Mouse (Mus musculus) heart, embryonic 12.5 days (tissue): Measurements from ENCODE around the gene Cfap54. TPM values are rescaled to one million over a fixed set of nuclear protein-coding genes. Genes with fewer than 3 reads are reported as not detected.

ENCODE experiments used
- ATAC-seq: fragments of 200-750 bp; cut with Nextera tagmentation; 2 replicates; pipeline ENCODE4 v1.8.0; 2017; ENCODE audit warnings: moderate TSS enrichment, moderate library complexity; ENCODE audit not compliant: insufficient number of reproducible peaks, low FRiP score
- H3K27ac ChIP-seq: fragments of 300-500 bp; sonication (generic); 2 replicates; pipeline ENCODE4 v1.5.1; 2016; ENCODE audit warnings: mild to moderate bottlenecking, moderate library complexity; ENCODE audit not compliant: poor library complexity, severe bottlenecking
- H3K27me3 ChIP-seq: fragments of 300-500 bp; sonication (generic); replicated peaks from 2 replicates; pipeline ENCODE4 v1.6.1; 2016; ENCODE audit warnings: mild to moderate bottlenecking, moderate library complexity
- H3K36me3 ChIP-seq: fragments of 300-500 bp; sonication (generic); 2 replicates; pipeline ENCODE4 v1.6.1; 2016; ENCODE audit warnings: mild to moderate bottlenecking, moderate library complexity
- H3K4me1 ChIP-seq: fragments of 300-500 bp; sonication (generic); replicated peaks from 2 replicates; pipeline ENCODE4 v1.6.1; 2016; ENCODE audit warnings: mild to moderate bottlenecking
- H3K4me2 ChIP-seq: fragments of 300-500 bp; sonication (generic); 2 replicates; pipeline ENCODE4 v1.6.1; 2016; ENCODE audit warnings: mild to moderate bottlenecking, moderate library complexity
- H3K4me3 ChIP-seq: fragments of 300-500 bp; sonication (generic); 2 replicates; pipeline ENCODE4 v1.5.1; 2016; ENCODE audit warnings: mild to moderate bottlenecking
- H3K9ac ChIP-seq: fragments of 300-500 bp; sonication (generic); 2 replicates; pipeline ENCODE4 v1.6.1; 2016; ENCODE audit warnings: mild to moderate bottlenecking, moderate library complexity
- H3K9me3 ChIP-seq: fragments of 300-500 bp; sonication (generic); replicated peaks from 2 replicates; pipeline ENCODE4 v1.6.1; 2016; ENCODE audit warnings: mild to moderate bottlenecking, moderate library complexity
- WGBS: fragments of 180-500 bp; shearing (Covaris S2); methylation state at CpG from one replicate; pipeline ENCODE4 v1.1.7; 2016; 5-methylcytosine and 5-hydroxymethylcytosine counted together
- polyA plus RNA-seq: library from polyadenylated mRNA; unstranded; fragments of >200 nt; fragmentation: Nextera tagmentation; extraction: Ambion mirVana; gene quantifications from 2 replicates; pipeline ENCODE4 v1.2.1, GENCODE M21; 2016

Cfap54 gene
- polyA plus RNA-seq, 1 experiment from 2014 or later = 0.55 TPM

DNA sequence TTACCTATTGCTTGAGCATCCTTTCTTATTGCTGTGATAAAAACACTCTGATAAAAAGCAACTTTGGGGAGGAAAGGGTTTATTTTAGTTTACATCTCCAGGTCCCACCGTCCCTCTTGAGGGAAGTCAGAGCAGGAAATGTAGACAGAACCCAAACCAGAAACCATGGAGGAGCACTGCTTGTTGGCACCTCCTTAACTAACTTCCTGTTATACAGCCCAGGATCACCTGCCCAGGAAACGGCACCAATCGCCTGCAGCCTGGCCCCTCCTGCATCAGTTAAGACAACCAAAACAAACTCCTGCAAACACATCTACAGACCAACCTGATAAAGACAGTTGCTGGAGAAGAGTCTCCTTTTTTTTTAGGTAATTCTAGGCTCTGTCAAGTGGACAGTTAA is 74.4 kb downstream of the Cfap54 start:
- WGBS = 44% methylated on average over 3 of the region's 3 CpGs
- Histone ChIP-seq H3K4me1 (0 out of 2 replicates have a peak, but pooled peaks cover 4% of the 10 kb centered on the region), H3K9ac (no peak overlapping the region), H3K4me2 (no peak overlapping the region), H3K27me3 (no peaks in the 10 kb centered on the region), H3K4me3 (no peak overlapping the region), H3K27ac (no peak overlapping the region), H3K36me3 (no peaks in the 10 kb centered on the region), H3K9me3 (no peaks in the 10 kb centered on the region)
- ATAC-seq = no peak

DNA sequence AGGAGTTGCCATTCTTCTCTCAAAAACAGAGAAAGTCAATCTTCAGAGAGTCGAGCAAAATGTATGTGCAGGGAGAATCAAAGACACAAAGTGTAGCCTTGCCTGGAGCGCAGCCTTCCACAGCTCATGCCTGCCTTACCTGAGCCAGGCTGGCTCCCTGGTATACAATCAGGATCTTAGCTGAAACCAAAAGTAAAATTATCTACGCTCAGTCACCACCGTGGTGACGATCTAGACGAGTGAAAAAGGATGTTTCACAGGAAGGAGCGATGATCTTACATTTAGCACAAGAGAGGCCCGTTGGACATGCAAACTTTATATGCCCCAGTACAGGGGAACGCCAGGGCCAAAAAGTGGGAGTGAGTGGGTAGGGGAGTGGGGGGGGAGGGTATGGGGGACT is 75.0 kb downstream of the Cfap54 start:
- H3K9me3 ChIP-seq = no peaks in the 10 kb centered on the region
- H3K4me1 ChIP-seq = 0 out of 2 replicates have a peak, but pooled peaks cover 4% of the 10 kb centered on the region
- no peak overlapping the region for H3K9ac ChIP-seq
- no peaks in the 10 kb centered on the region for H3K27me3 ChIP-seq
- 77% methylated on average over 9 of the region's 9 CpGs for WGBS
- no peaks in the 10 kb centered on the region for H3K36me3 ChIP-seq
- H3K4me3 ChIP-seq = no peak overlapping the region
- ATAC-seq = no peak
- no peak overlapping the region for H3K27ac ChIP-seq
- H3K4me2 ChIP-seq = no peak overlapping the region

DNA sequence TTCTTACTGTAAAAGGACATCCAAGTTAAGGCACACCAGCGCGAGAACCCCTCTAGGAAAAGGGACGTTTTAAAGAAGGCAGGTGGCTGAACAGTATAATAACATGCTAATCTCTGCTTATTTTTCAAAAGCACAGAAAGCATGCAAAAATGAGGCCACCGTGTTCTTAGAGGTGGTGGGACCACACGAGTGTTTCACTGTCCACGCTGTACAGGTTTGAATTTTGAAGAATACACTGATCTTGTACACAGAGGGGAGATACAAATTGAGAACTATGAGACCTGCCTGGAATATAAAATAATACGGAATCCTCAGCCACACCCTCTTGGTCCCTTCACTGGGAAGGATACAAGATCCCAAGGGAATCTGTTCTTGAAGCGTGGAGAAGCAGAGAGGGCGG is 82.9 kb downstream of the Cfap54 start:
- no peak for ATAC-seq
- Histone ChIP-seq H3K4me3 (no peak overlapping the region), H3K4me1 (0 out of 2 replicates have a peak, but pooled peaks cover under 1% of the 10 kb centered on the region), H3K36me3 (no peaks in the 10 kb centered on the region), H3K27me3 (no peaks in the 10 kb centered on the region), H3K9me3 (0 out of 2 replicates have a peak, but pooled peaks cover 2% of the 10 kb centered on the region), H3K27ac (no peak overlapping the region), H3K4me2 (no peak overlapping the region), H3K9ac (no peak overlapping the region)
- 80% methylated on average over 9 of the region's 9 CpGs for WGBS

DNA sequence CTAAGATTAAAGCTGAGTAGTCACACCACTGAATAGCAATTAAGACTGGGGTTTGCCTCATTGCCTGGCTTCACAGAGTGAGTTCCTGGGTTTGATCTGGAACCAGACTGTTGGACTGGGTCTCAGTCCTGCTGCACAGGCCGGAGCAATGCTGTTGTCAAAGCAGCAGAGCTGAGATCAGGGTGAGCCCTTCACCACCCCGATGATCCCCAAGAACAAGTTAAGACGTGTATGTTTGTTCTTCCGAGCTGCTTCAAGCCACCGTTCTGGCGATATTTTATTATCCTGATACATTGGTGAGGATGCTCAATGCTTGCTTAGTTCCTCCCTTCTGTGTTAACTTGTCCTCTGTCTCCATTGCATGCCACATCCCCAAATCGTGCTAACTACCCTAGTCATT is 86.2 kb downstream of the Cfap54 start:
- Histone ChIP-seq H3K9ac (no peak overlapping the region), H3K4me3 (no peak overlapping the region), H3K4me1 (peaks cover 7% of the 10 kb centered on the region), H3K36me3 (no peaks in the 10 kb centered on the region), H3K9me3 (0 out of 2 replicates have a peak, but pooled peaks cover 2% of the 10 kb centered on the region), H3K27ac (no peak overlapping the region), H3K27me3 (no peaks in the 10 kb centered on the region), H3K4me2 (no peak overlapping the region)
- no peak for ATAC-seq
- 86% methylated on average over 7 of the region's 7 CpGs for WGBS

DNA sequence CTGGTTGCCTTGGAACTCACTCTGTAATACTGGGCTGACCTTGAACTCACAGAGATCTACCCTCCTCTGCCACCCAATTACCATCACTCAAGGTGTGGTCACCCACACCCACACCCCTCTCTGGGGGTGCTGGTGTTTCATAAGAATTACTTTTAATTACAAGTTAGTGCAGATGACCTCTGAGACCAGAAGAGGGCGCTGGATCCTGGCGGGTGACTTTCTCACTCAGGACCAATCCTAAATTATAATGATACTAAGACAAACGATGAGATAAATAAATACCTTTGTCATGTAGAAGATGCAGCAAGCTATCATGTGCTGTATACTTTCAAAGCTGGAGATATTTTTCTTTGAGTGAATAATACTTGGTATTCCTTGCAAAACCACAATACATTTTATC is 87.1 kb downstream of the Cfap54 start:
- WGBS = 46% methylated on average over 3 of the region's 3 CpGs
- H3K9me3 ChIP-seq = 0 out of 2 replicates have a peak, but pooled peaks cover 2% of the 10 kb centered on the region

DNA sequence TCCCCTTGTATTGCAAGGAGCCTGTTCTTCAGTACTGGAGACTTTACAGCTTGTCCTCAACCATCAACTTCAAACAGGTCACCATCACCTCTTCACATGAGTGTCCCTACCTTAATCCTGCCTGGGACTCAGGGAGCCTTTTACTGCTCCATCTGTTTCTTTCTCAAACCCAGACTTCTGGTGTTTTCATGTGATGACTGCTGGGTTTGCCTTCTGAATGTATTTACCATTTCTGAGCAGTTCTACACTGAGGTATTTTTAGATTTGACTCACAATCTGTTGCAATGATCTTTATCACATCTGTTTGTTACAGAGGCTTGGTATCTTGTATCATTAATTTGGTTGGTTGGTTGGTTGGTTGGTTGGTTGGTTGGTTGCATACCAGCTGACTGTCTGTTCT is 88.9 kb downstream of the Cfap54 start:
- Histone ChIP-seq H3K4me1 (peaks cover 7% of the 10 kb centered on the region), H3K27me3 (no peaks in the 10 kb centered on the region), H3K4me2 (no peak overlapping the region), H3K9me3 (0 out of 2 replicates have a peak, but pooled peaks cover 2% of the 10 kb centered on the region), H3K9ac (no peak overlapping the region), H3K27ac (no peak overlapping the region), H3K4me3 (no peak overlapping the region), H3K36me3 (no peaks in the 10 kb centered on the region)
- ATAC-seq = no peak

More for the DNA sequence above, 87.1 kb downstream of the Cfap54 start:
- H3K36me3 ChIP-seq = no peaks in the 10 kb centered on the region
- ATAC-seq = no peak
- H3K27me3 ChIP-seq = no peaks in the 10 kb centered on the region
- no peak overlapping the region for H3K4me2 ChIP-seq
- H3K27ac ChIP-seq = no peak overlapping the region
- peaks cover 7% of the 10 kb centered on the region for H3K4me1 ChIP-seq
- H3K4me3 ChIP-seq = no peak overlapping the region
- no peak overlapping the region for H3K9ac ChIP-seq

DNA sequence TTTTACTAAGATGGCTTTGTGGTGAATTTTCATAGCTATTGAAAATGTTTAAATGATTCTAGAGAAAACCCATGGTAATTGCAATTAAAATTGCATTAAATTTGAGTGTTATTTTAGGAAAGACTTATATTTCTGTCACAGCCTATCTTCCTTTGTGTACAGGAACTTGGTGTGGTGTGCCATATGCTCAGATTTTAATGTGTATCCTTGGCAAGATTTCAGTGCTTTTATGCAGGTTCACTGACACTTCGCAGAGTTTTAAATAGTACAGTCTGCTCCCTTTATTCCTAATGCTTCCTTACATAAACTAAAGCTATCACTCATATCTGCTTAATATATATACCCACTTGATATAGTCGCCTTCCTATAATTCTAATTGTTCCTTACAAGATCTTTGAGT is 90.8 kb downstream of the Cfap54 start:
- H3K27me3 ChIP-seq = no peaks in the 10 kb centered on the region
- 82% methylated on average over 2 of the region's 2 CpGs for WGBS
- no peak overlapping the region for H3K27ac ChIP-seq
- no peak overlapping the region for H3K4me2 ChIP-seq
- no peaks in the 10 kb centered on the region for H3K36me3 ChIP-seq
- no peak overlapping the region for H3K4me3 ChIP-seq
- H3K4me1 ChIP-seq = peaks cover 7% of the 10 kb centered on the region
- 0 out of 2 replicates have a peak, but pooled peaks cover 2% of the 10 kb centered on the region for H3K9me3 ChIP-seq
- no peak overlapping the region for H3K9ac ChIP-seq
- no peak for ATAC-seq

DNA sequence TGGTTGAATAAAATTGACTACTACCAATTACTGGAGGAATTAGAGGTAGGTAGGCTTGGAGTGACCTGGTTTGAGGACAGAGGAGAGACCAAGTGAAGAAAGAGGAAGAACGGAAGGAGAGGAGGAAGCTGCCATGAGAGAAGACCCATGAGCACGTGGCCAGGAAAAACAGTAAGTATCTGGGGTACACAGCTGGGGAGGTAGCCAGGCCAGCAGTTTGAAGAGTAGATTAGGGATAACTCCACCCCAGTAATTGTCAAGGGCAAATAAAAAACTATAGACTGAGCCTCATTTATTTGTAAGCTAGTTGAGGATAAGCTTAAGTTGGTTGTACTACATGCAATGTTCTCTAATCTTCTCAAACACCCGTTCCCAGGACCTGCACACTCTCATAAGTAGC is 116.3 kb downstream of the Cfap54 start:
- 66% methylated on average over 3 of the region's 3 CpGs for WGBS
- H3K4me1 ChIP-seq = no peaks in the 10 kb centered on the region
- H3K4me2 ChIP-seq = no peak overlapping the region

DNA sequence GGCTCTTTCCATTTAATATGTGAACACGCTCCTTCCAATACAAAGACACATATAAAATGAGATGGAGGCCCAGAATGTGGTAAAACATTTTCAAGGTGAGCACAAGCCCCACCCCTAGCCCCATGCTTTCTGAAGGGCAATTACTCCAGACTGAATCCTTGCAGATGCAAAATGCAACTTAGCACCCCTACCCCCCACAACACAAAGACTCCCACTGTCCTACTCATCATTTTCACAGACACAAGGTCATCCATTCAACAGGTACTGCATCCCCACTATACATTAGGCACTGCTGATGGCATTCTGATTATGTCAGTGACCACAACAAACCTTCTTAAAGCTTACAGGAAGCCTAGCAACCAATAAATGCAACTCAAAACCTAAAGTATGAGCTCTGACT is 131.4 kb downstream of the Cfap54 start:
- no peak overlapping the region for H3K27ac ChIP-seq
- H3K9ac ChIP-seq = no peak overlapping the region
- H3K36me3 ChIP-seq = no peaks in the 10 kb centered on the region
- no peak overlapping the region for H3K4me3 ChIP-seq
- H3K9me3 ChIP-seq = peaks cover 11% of the 10 kb centered on the region
- H3K4me1 ChIP-seq = no peaks in the 10 kb centered on the region
- ATAC-seq = no peak
- H3K27me3 ChIP-seq = no peaks in the 10 kb centered on the region
- no peak overlapping the region for H3K4me2 ChIP-seq
- 60% methylated on average over 1 of the region's 1 CpGs for WGBS

More for the DNA sequence above, 116.3 kb downstream of the Cfap54 start:
- Histone ChIP-seq H3K9me3 (no peaks in the 10 kb centered on the region), H3K27me3 (no peaks in the 10 kb centered on the region), H3K36me3 (no peaks in the 10 kb centered on the region), H3K27ac (no peak overlapping the region), H3K4me3 (no peak overlapping the region), H3K9ac (no peak overlapping the region)
- no peak for ATAC-seq

DNA sequence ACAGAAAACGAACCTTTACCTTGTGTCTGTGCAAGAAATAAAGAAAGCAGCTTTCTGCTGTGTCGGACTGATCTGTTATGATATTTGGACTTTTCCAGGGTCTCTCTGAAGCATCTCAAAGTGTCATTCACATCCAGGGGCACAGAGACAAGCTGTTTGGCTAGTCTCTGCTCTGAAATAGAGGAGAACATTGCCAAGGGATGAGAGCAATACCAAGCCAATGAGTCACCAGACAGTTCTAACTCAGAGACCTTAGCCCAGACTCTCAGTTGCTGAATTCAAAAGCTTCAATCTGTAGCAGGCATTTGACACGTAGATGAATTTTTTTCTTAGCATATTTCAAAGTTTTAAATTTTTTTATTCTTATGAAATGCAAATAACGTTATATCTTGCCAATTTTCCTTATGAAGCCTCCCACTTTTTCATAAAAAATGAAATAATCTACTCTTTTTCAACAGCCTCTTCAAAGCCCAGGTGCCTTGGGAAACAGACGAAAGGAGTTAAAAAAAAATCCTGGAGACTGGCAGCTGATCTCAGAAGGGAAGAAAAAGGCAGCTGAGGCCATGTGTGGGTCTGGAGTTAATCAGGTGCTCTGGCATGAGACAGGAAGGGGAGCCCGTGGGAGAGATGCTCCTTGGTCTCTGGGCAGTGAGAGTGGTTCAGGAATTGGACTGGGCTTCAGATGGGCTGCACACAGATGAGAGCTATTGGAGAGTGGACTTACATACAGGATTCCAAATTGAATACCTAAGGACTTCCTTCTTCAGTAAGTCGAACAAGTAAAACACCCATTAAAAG is 138.4 kb downstream of the Cfap54 start:
- Histone ChIP-seq H3K4me2 (no peak overlapping the region), H3K36me3 (no peaks in the 10 kb centered on the region), H3K9ac (no peak overlapping the region), H3K4me1 (no peaks in the 10 kb centered on the region), H3K4me3 (no peak overlapping the region), H3K27me3 (no peaks in the 10 kb centered on the region), H3K27ac (no peak overlapping the region), H3K9me3 (no peaks in the 10 kb centered on the region)
- 56% methylated on average over 7 of the region's 7 CpGs for WGBS
- ATAC-seq = no peak

DNA sequence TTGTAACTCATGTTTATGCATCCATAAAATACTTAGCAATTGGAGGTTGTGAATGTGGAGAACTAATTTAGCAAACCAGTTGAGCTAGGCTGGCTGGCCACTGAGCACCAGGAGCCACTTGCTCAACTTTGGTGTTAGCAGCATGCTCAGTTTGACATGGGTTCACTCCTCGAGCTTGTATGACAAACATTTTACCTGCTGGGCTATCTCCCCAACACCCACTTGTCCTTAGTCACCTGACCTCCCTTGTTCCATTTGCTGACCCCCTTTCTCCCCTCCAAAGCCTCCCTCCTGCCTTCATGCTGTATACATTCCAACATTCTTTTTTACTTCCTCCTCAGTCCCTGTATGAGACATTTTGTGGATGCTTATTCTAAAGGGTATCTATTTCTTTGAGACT is 139.8 kb downstream of the Cfap54 start:
- Histone ChIP-seq H3K27me3 (no peaks in the 10 kb centered on the region), H3K4me1 (no peaks in the 10 kb centered on the region), H3K9me3 (no peaks in the 10 kb centered on the region), H3K9ac (no peak overlapping the region), H3K27ac (no peak overlapping the region), H3K4me3 (no peak overlapping the region), H3K36me3 (no peaks in the 10 kb centered on the region), H3K4me2 (no peak overlapping the region)
- WGBS = 46% methylated on average over 1 of the region's 1 CpGs
- ATAC-seq = no peak
